Mouse (Mus musculus) thymus, adult 18-20 months (tissue): ENCODE data around the gene Gm17577.
"Not testable (repeated sequence)": the region's sequence is repeated elsewhere in the genome, so short reads cannot be mapped to it uniquely, and the experiment has no call there.

Source experiments
- DNase-seq, 2 experiments: peaks; one replicate each; pipeline ENCODE4 v3.0.0; 2022; ENCODE audit warnings: mixed read lengths in 2 of 2

Gm17577 gene

GRCm38 (mm10) chrX:123246807-123247206, at the start of gene Gm17577:
TSS of gene Gm17577 (minus strand) at chrX:123246907.
- not testable (repeated sequence) for DNase-seq

- not testable (repeated sequence) for DNase-seq
Measured at GRCm38 (mm10) chrX:123222381-123222780, 24.3 kb downstream of the Gm17577 start, which contains the start of gene Srsx. TSS of gene Srsx (minus strand) at chrX:123222481.
